Mouse (Mus musculus) limb, embryonic 10.5 days (tissue): Measurements from ENCODE around the gene Zfp39. TPM values are rescaled to one million over a fixed set of nuclear protein-coding genes. Genes with fewer than 3 reads are reported as not detected.
"Not testable (repeated sequence)": the region's sequence is repeated elsewhere in the genome, so short reads cannot be mapped to it uniquely, and the experiment has no call there.

ENCODE experiments used
- DNase-seq: peaks from one replicate; pipeline ENCODE4 v3.0.0-alpha.2; 2017; ENCODE audit warnings: low spot score
- H3K27ac ChIP-seq: fragments of 300-500 bp; sonication (generic); 2 replicates; pipeline ENCODE4 v1.5.1; 2016; ENCODE audit warnings: mild to moderate bottlenecking
- H3K27me3 ChIP-seq: fragments of 300-500 bp; sonication (generic); 2 replicates; pipeline ENCODE4 v1.6.1; 2016; ENCODE audit warnings: low read depth, mild to moderate bottlenecking; ENCODE audit not compliant: poor library complexity, severe bottlenecking
- H3K36me3 ChIP-seq: fragments of 300-500 bp; sonication (generic); 2 replicates; pipeline ENCODE4 v1.6.1; 2016; ENCODE audit warnings: mild to moderate bottlenecking, moderate library complexity
- H3K4me1 ChIP-seq: fragments of 300-500 bp; sonication (generic); 2 replicates; pipeline ENCODE4 v1.6.1; 2016
- H3K4me3 ChIP-seq: fragments of 300-500 bp; sonication (generic); 2 replicates; pipeline ENCODE4 v1.5.1; 2016; ENCODE audit warnings: mild to moderate bottlenecking, moderate library complexity
- H3K9me3 ChIP-seq: fragments of 300-500 bp; sonication (generic); replicated peaks from 2 replicates; pipeline ENCODE4 v1.6.1; 2016; ENCODE audit warnings: mild to moderate bottlenecking
- WGBS: fragments of 180-500 bp; shearing (Covaris S2); methylation state at CpG from one replicate; pipeline ENCODE4 v1.1.7; 2016; 5-methylcytosine and 5-hydroxymethylcytosine counted together
- polyA plus RNA-seq: library from polyadenylated mRNA; unstranded; fragments of >200 nt; fragmentation: Nextera tagmentation; extraction: Ambion mirVana; gene quantifications from 2 replicates; pipeline ENCODE4 v1.2.1, GENCODE M21; 2016

The Zfp39 gene
- polyA plus RNA-seq, 1 experiment from 2014 or later, result 6.9 TPM

DNA sequence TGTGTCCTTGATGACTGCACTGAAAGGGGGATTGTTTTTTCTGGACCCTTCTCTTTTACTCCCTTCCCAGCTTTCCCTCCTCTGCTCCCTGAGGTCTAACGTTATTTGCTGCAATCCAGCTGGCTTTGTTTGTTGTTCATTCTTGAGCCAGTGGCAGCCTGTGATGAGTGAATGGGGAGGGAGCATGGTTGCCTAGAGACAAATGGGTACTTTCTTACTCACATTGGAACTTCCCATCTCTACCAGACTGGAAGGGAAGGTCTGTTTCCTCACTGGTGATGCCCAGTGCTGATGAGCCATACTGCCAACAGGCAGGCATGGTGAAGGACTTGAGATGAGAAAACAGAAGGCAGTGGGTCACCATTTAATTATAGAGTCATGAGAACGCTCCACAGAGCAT is 54.3 kb downstream of the Zfp39 start:
- no peak overlapping the region for H3K4me3 ChIP-seq
- DNase-seq, result no peak
- peaks cover 10% of the 10 kb centered on the region for H3K4me1 ChIP-seq
- H3K27me3 ChIP-seq, result no peaks in the 10 kb centered on the region
- WGBS, result 74% methylated on average over 2 of the region's 2 CpGs
- H3K27ac ChIP-seq, result no peak overlapping the region
- H3K9me3 ChIP-seq, result no peaks in the 10 kb centered on the region
- peaks cover 47% of the 10 kb centered on the region for H3K36me3 ChIP-seq

DNA sequence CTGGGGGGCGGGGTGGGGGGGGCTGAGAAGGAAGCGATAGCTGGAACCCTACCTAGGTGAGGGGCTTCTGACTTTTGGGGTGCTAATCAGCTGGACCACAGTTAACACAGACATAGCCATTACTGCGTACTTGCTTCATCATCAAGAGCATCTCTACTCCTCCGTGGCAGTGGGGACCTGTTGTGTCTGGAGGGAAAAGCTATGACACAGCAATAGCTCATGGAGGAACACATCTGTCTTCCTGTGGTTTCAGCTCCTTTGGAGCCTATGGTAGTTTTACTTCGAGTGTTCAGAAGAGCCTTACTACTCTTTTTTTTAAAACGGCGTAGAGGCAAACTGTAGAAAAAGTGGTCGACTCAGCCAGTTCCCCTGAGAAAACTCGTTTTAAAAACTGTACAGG is 56.4 kb downstream of the Zfp39 start:
- H3K27me3 ChIP-seq, result no peaks in the 10 kb centered on the region
- H3K36me3 ChIP-seq, result peaks cover 38% of the 10 kb centered on the region
- H3K27ac ChIP-seq, result peak overlapping the region; percentile 83
- H3K4me1 ChIP-seq, result peaks cover 10% of the 10 kb centered on the region
- 51% methylated on average over 9 of the region's 9 CpGs for WGBS
- peak overlapping the region; percentile 86 for H3K4me3 ChIP-seq
- DNase-seq, result no peak
- no peaks in the 10 kb centered on the region for H3K9me3 ChIP-seq

DNA sequence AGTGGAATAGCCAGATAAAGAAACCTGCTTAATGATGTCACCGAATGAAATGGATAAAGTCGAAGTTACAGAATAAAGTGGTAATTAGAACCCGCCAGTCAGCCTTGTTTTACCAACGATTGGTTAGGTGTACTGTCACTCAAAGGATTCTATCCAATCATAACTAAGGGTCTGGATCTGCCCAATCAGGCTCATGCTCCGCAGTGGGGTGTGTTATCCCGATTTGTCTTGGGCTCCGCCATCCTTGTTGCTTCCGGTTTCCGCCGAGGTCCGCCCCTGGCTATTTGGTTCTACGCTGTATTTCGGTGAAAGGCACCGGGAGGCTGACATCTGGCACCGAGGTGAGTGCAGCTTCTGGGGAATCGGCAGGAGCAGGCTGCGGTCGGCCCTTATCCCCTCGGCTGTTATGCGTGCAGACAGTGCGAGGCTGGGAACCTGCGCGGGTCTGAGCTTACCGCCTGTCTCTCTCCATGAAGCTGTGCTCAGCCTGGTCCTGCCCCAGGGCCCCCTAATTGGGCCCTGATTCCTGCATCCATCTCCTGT is 57.0 kb downstream of the Zfp39 start, which contains the start of gene Gm12258:
Gm12258 (plus strand) TSS at position 240 of the 543 bp plus-strand sequence.
- Histone ChIP-seq H3K27me3 (no peaks in the 10 kb centered on the region), H3K9me3 (no peaks in the 10 kb centered on the region), H3K36me3 (peaks cover 33% of the 10 kb centered on the region), H3K4me1 (peaks cover 10% of the 10 kb centered on the region), H3K27ac (peak within 1 kb of the TSS; percentile 83), H3K4me3 (peak within 1 kb of the TSS; percentile 86)
- peak; percentile 86 for DNase-seq
- under 1% methylated on average over 24 of the region's 24 CpGs for WGBS

DNA sequence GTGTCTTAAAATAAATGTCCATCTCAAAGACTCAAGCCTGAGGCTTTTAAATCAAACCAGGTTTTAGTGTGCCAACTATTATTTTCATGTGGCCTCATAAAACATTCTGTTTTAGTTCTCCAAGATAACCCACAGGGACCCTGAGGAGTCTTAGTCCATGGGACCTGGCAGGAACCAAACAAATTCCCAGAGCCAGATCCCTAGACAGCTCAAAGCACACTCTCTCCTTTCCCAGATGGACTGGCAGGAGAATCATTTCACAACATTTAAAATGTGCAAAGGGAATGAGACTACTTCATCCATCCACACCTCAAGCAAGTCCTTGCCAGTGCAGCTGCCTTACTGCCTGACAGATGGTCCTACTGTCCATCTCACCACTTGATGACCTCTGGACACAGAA is 65.1 kb downstream of the Zfp39 start, which contains the start of gene Olfr311:
Olfr311 (plus strand) TSS at position 301 of the 400 bp plus-strand sequence.
- H3K4me3 ChIP-seq, DNase-seq, H3K9me3 ChIP-seq, H3K36me3 ChIP-seq, H3K27ac ChIP-seq, H3K4me1 ChIP-seq, H3K27me3 ChIP-seq: not testable (repeated sequence)

Other genes with a start within 250 kb of the Zfp39 start
- not detected in 2 replicates for gene Olfr322, start 245.4 kb downstream of the Zfp39 start, polyA plus RNA-seq
- gene Olfr320, start 223.1 kb downstream of the Zfp39 start, polyA plus RNA-seq, result not detected in 2 replicates
- gene Olfr319, start 205.1 kb downstream of the Zfp39 start, polyA plus RNA-seq, result not detected in 2 replicates
- gene Olfr318, start 180.2 kb downstream of the Zfp39 start, polyA plus RNA-seq, result not detected in 2 replicates
- not detected in 2 replicates for gene Olfr317, start 165.0 kb downstream of the Zfp39 start, polyA plus RNA-seq
- not detected in 2 replicates for gene Olfr316, start 151.5 kb downstream of the Zfp39 start, polyA plus RNA-seq
- not detected in 2 replicates for gene Olfr315, start 131.0 kb downstream of the Zfp39 start, polyA plus RNA-seq
- gene Olfr314, start 121.3 kb downstream of the Zfp39 start, polyA plus RNA-seq, result not detected in 2 replicates
- not detected in 2 replicates for gene Fam183b, start 102.3 kb downstream of the Zfp39 start, polyA plus RNA-seq
- gene Olfr313, start 89.2 kb downstream of the Zfp39 start, polyA plus RNA-seq, result not detected in 2 replicates
- gene Olfr312, start 75.0 kb downstream of the Zfp39 start, polyA plus RNA-seq, result not detected in 2 replicates
- not detected in 2 replicates for gene Olfr311, start 65.0 kb downstream of the Zfp39 start, polyA plus RNA-seq
- 7.8 and 11.0 TPM in 2 replicates for gene Gm12258, start 57.1 kb downstream of the Zfp39 start, polyA plus RNA-seq
- gene 2810021J22Rik, start 37.0 kb downstream of the Zfp39 start, polyA plus RNA-seq, result 8.6 and 10.9 TPM in 2 replicates
- 0.05 TPM in 1 of 2 replicates, not detected in the other for gene Btnl10, start 13.7 kb upstream of the Zfp39 start, polyA plus RNA-seq
- 222 and 238 TPM in 2 replicates for gene Rnf187, start 34.7 kb upstream of the Zfp39 start, polyA plus RNA-seq
- 3.2 and 4.5 TPM in 2 replicates for gene Hist3h2ba, start 44.7 kb upstream of the Zfp39 start, polyA plus RNA-seq
- 8.4 and 11.3 TPM in 2 replicates for gene Hist3h2a, start 50.5 kb upstream of the Zfp39 start, polyA plus RNA-seq
- gene Trim17, start 50.5 kb upstream of the Zfp39 start, polyA plus RNA-seq, result 0.31 and 0.35 TPM in 2 replicates
- 17.8 and 20.7 TPM in 2 replicates for gene Trim11, start 73.9 kb upstream of the Zfp39 start, polyA plus RNA-seq
- gene Obscn, start 232.2 kb upstream of the Zfp39 start, polyA plus RNA-seq, result 0.11 and 0.13 TPM in 2 replicates